Mouse (Mus musculus) thymus, adult 2 months (tissue): Measurements from ENCODE around the gene 1110032A03Rik.

Source experiments
- CTCF ChIP-seq: fragments of 200-500 bp; IDR thresholded peaks from 2 replicates; pipeline ENCODE4 v1.5.1; 2012; ENCODE audit warnings: mild to moderate bottlenecking, control low read depth, low read length, moderate library complexity, borderline replicate concordance; ENCODE audit not compliant: control insufficient read depth, poor library complexity, insufficient read depth; ENCODE audit errors: extremely low read depth
- POLR2A ChIP-seq: fragments of 200-500 bp; IDR thresholded peaks from 2 replicates; pipeline ENCODE4 v1.6.1; 2012; ENCODE audit warnings: mild to moderate bottlenecking, low read length, control low read depth, moderate library complexity; ENCODE audit not compliant: control insufficient read depth, poor library complexity, insufficient read depth; ENCODE audit errors: extremely low read depth

GRCm38 (mm10) chr9:50797641-50798040 is 22.3 kb upstream of the 1110032A03Rik start:
- TF ChIP-seq CTCF (no peak), POLR2A (no peak)
